Mouse (Mus musculus) C2C12 (cell line): ENCODE results near the gene Akap13.

Source experiments
- CEBPB ChIP-seq: IDR thresholded peaks from one replicate; pipeline ENCODE4 v1.6.1; 2011; ENCODE audit warnings: low read depth, mild to moderate bottlenecking, control low read depth, moderate library complexity
- CTCF ChIP-seq: IDR thresholded peaks from one replicate; pipeline ENCODE4 v1.5.1; 2011; ENCODE audit not compliant: control insufficient read depth, insufficient read depth, insufficient read length
- FOSL1 ChIP-seq: IDR thresholded peaks from one replicate; pipeline ENCODE4 v1.8.0; 2011; ENCODE audit warnings: mild to moderate bottlenecking, low read length; ENCODE audit not compliant: poor library complexity, insufficient read depth, severe bottlenecking
- MAX ChIP-seq: IDR thresholded peaks from one replicate; pipeline ENCODE4 v1.6.1; 2011; ENCODE audit warnings: mild to moderate bottlenecking, control low read depth
- MYOD1 ChIP-seq: IDR thresholded peaks from one replicate; pipeline ENCODE4 v1.6.1; 2011; ENCODE audit warnings: low read depth; ENCODE audit not compliant: control insufficient read depth, insufficient read length
- MYOG ChIP-seq: IDR thresholded peaks from one replicate; pipeline ENCODE4 v1.6.1; 2011; ENCODE audit not compliant: control insufficient read depth, insufficient read length; ENCODE audit errors: extremely low read depth
- USF1 ChIP-seq: IDR thresholded peaks from one replicate; pipeline ENCODE4 v1.6.1; 2011; ENCODE audit warnings: low read depth, mild to moderate bottlenecking, control low read depth, moderate library complexity

- TF ChIP-seq CTCF (no peak), MAX (no peak), FOSL1 (no peak), USF1 (no peak), CEBPB (no peak), MYOD1 (no peak), MYOG (no peak)
Observed at GRCm38 (mm10) chr7:75802887-75803286, 347.6 kb downstream of the Akap13 start.
